Mouse (Mus musculus) myocyte (in vitro differentiated cells): Measurements from ENCODE around the gene Nanos2. TPM values are rescaled to one million over a fixed set of nuclear protein-coding genes. Genes with fewer than 3 reads are reported as not detected.

ENCODE experiments used
- H3K27me3 ChIP-seq: one replicate; pipeline ENCODE4 v1.6.1; 2011; ENCODE audit not compliant: control insufficient read depth, insufficient read depth, insufficient read length
- H3K36me3 ChIP-seq: one replicate; pipeline ENCODE4 v1.6.1; 2011; ENCODE audit not compliant: control insufficient read depth, insufficient read depth
- H3K4me2 ChIP-seq: one replicate; pipeline ENCODE4 v1.6.1; 2011; ENCODE audit warnings: low read depth, control low read depth
- H3K4me3 ChIP-seq: one replicate; pipeline ENCODE4 v1.5.1; 2011; ENCODE audit warnings: mild to moderate bottlenecking, control low read depth, moderate library complexity
- H3K79me2 ChIP-seq: one replicate; pipeline ENCODE4 v1.6.1; 2011; ENCODE audit not compliant: control insufficient read depth, insufficient read depth
- H3ac ChIP-seq: one replicate; pipeline ENCODE4 v1.6.1; 2011; ENCODE audit not compliant: control insufficient read depth, insufficient read length
- CEBPB ChIP-seq: IDR thresholded peaks from 2 replicates; pipeline ENCODE4 v1.6.1; 2011; ENCODE audit warnings: mild to moderate bottlenecking, moderate library complexity; ENCODE audit not compliant: poor library complexity, insufficient read depth, severe bottlenecking
- E2F4 ChIP-seq: IDR thresholded peaks from one replicate; pipeline ENCODE4 v1.6.1; 2011; ENCODE audit warnings: mild to moderate bottlenecking, control low read depth, moderate library complexity; ENCODE audit not compliant: insufficient read depth
- MAX ChIP-seq: IDR thresholded peaks from one replicate; pipeline ENCODE4 v1.6.1; 2011; ENCODE audit warnings: low read depth, mild to moderate bottlenecking, control low read depth
- MYOD1 ChIP-seq, 3 experiments: IDR thresholded peaks; one replicate each; pipeline ENCODE4 v1.6.1; 2011; ENCODE audit warnings: control low read depth in 2 of 3, low read depth in 2 of 3, mild to moderate bottlenecking in 2 of 3, moderate library complexity in 1 of 3; ENCODE audit not compliant: insufficient read length in 2 of 3, control insufficient read depth in 1 of 3
- MYOG ChIP-seq, 3 experiments: IDR thresholded peaks; one replicate each; pipeline ENCODE4 v1.6.1; 2011; ENCODE audit warnings: control low read depth in 2 of 3, low read depth in 2 of 3, mild to moderate bottlenecking in 2 of 3; ENCODE audit not compliant: insufficient read length in 2 of 3, control insufficient read depth in 1 of 3, insufficient read depth in 1 of 3
- POLR2A ChIP-seq: IDR thresholded peaks from one replicate; pipeline ENCODE4 v1.6.1; 2011; ENCODE audit warnings: low read depth, mild to moderate bottlenecking, control low read depth, moderate library complexity; ENCODE audit not compliant: insufficient read length
- POLR2AphosphoS2 ChIP-seq: IDR thresholded peaks from one replicate; pipeline ENCODE4 v1.6.1; 2011; ENCODE audit warnings: low read depth, control low read depth; ENCODE audit not compliant: insufficient read length
- REST ChIP-seq: IDR thresholded peaks from one replicate; pipeline ENCODE4 v1.6.1; 2011; ENCODE audit warnings: mild to moderate bottlenecking, control low read depth, moderate library complexity; ENCODE audit not compliant: insufficient read depth, insufficient read length
- SRF ChIP-seq: IDR thresholded peaks from one replicate; pipeline ENCODE4 v1.6.1; 2011; ENCODE audit warnings: low read depth; ENCODE audit not compliant: control insufficient read depth, insufficient read length
- TCF12 ChIP-seq: IDR thresholded peaks from one replicate; pipeline ENCODE4 v1.6.1; 2011; ENCODE audit warnings: mild to moderate bottlenecking, control low read depth; ENCODE audit not compliant: poor library complexity, insufficient read depth, severe bottlenecking
- TCF3 ChIP-seq: IDR thresholded peaks from one replicate; pipeline ENCODE4 v1.6.1; 2011; ENCODE audit warnings: low read depth, control low read depth; ENCODE audit not compliant: insufficient read length
- USF1 ChIP-seq: IDR thresholded peaks from one replicate; pipeline ENCODE4 v1.6.1; 2011; ENCODE audit warnings: low read depth, mild to moderate bottlenecking, control low read depth, moderate library complexity
- polyA plus RNA-seq: library from polyadenylated mRNA; unstranded; fragments of >200 nt; fragmentation: generic; extraction: Trizol; gene quantifications from one replicate; pipeline ENCODE4 v1.2.1, GENCODE M21; 2012; ENCODE audit warnings: missing spikeins

The Nanos2 gene
- polyA plus RNA-seq, 1 experiment: not detected

DNA sequence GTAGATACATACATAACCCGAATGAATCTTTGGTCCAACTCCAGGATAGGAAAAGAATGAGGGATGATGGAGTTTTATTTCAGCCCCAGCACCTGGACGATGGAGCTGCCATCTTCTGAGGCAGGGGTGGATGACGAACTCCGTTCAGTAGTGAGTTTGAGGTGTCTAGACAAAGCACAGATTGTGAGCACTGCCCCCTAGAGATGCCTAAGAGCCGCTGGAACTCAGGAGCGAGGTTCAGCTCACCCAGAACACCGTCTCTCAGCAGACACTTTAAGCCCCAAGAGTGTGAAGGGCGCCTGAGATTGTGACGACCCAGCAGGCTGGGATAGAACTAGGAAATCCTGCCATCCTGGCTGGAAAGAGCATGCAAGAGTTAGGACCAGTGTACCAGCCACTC lies 11.6 kb downstream of the Nanos2 start:
- no peak overlapping the region for H3K4me2 ChIP-seq
- TF ChIP-seq USF1 (no peak), POLR2AphosphoS2 (no peak), POLR2A (no peak), SRF (no peak), TCF12 (no peak), REST (no peak), MYOG (IDR thresholded peaks at IDR 0.05; ENCODE audit: control insufficient read depth in 1 of 3, insufficient read depth in 1 of 3, insufficient read length in 2 of 3, low read depth in 2 of 3) (no peak), TCF3 (no peak), MAX (no peak), CEBPB (no peak), E2F4 (no peak), MYOD1 (IDR thresholded peaks at IDR 0.05; ENCODE audit: control insufficient read depth in 1 of 3, insufficient read length in 2 of 3, low read depth in 2 of 3) (no peak)
- no peaks in the 10 kb centered on the region for H3K79me2 ChIP-seq

DNA sequence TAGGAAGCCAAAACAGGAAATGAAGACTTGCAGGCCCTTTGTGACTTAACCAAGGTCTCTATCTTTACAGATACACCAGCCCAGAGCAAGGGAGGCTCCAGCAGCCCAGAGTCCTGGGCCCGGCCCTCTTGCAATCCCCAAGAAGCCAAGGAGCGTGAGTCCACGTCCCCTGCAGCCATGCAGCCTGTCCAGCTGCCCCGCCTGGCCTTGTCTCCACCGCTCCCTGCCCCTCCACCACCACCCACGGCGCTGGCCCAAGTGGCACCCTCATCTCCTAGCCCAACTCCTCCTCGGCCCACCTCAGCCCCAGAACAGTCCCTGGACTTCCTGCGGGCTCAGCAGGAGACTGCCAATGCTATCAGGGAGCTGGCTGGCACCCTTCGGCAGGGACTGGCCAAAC lies 13.2 kb downstream of the Nanos2 start:
- TF ChIP-seq CEBPB (no peak), MYOD1 (IDR thresholded peaks at IDR 0.05; ENCODE audit: control insufficient read depth in 1 of 3, insufficient read length in 2 of 3, low read depth in 2 of 3) (no peak), POLR2AphosphoS2 (no peak), REST (no peak), TCF12 (no peak), MAX (no peak), POLR2A (no peak), SRF (no peak), TCF3 (no peak), MYOG (IDR thresholded peaks at IDR 0.05; ENCODE audit: control insufficient read depth in 1 of 3, insufficient read depth in 1 of 3, insufficient read length in 2 of 3, low read depth in 2 of 3) (no peak), E2F4 (no peak), USF1 (no peak)
- no peak overlapping the region for H3K4me2 ChIP-seq
- H3K27me3 ChIP-seq: no peaks in the 10 kb centered on the region
- no peak overlapping the region for H3K4me3 ChIP-seq
- H3K79me2 ChIP-seq: peaks cover 9% of the 10 kb centered on the region
- H3K36me3 ChIP-seq: no peaks in the 10 kb centered on the region
- H3ac ChIP-seq: no peak overlapping the region

More for the DNA sequence above, 11.6 kb downstream of the Nanos2 start:
- H3K4me3 ChIP-seq: no peak overlapping the region
- H3K27me3 ChIP-seq: no peaks in the 10 kb centered on the region
- H3ac ChIP-seq: no peak overlapping the region
- no peaks in the 10 kb centered on the region for H3K36me3 ChIP-seq

DNA sequence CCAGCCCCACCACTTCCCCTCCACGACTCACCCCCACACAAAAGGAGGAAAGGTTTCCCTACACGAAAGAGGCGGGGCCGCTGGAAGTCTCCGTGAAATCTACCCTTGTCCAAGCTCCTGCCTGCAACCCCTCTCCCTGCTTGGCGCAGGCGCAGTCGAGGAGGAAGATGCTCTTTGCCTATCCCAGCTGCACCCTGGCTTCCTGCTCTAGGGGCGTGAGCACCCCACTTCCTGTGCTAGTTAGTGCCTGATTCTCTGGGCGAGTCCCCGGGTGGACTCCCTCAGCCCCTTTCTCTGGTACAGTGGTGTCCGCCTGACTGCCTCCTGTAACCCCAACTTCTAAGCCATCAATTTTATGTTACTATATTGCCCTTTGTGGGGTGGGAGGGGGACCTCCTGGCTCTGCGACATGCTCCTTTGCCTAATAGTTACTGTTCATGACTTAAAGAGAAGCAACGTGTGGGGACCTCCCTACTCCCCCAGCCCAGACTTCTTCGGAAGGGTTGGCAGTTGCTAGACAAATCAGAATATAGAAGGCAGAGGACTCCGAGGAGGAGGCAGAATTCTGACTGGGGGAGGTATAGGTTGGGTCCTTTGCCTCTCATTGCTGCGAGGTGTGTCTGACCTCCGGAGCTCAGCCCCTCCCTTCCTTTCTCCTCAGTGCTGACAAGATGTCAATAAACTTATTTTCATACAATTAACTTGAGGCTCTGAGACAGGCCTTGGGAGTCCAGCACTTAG lies 14.0 kb downstream of the Nanos2 start:
- no peak overlapping the region for H3K4me3 ChIP-seq

GRCm38 (mm10) chr7:19001807-19002085 lies 14.5 kb downstream of the Nanos2 start:
- peak overlapping the region; percentile 37 for H3K4me3 ChIP-seq
- H3K27me3 ChIP-seq: no peaks in the 10 kb centered on the region
- no peak overlapping the region for H3K4me2 ChIP-seq
- H3K36me3 ChIP-seq: no peaks in the 10 kb centered on the region
- H3K79me2 ChIP-seq: peaks cover 17% of the 10 kb centered on the region
- TF ChIP-seq MYOG (IDR thresholded peaks at IDR 0.05; ENCODE audit: control insufficient read depth in 1 of 3, insufficient read depth in 1 of 3, insufficient read length in 2 of 3, low read depth in 2 of 3) (no peak), SRF (no peak), POLR2A (no peak), E2F4 (no peak), USF1 (no peak), CEBPB (no peak), POLR2AphosphoS2 (no peak), TCF3 (no peak), REST (no peak), MYOD1 (IDR thresholded peaks at IDR 0.05; ENCODE audit: control insufficient read depth in 1 of 3, insufficient read length in 2 of 3, low read depth in 2 of 3) (no peak), MAX (no peak), TCF12 (no peak)
- H3ac ChIP-seq: no peak overlapping the region

More for the DNA sequence above, 14.0 kb downstream of the Nanos2 start:
- no peak for TF ChIP-seq MYOG (IDR thresholded peaks at IDR 0.05; ENCODE audit: control insufficient read depth in 1 of 3, insufficient read depth in 1 of 3, insufficient read length in 2 of 3, low read depth in 2 of 3)
- TF ChIP-seq TCF12: no peak
- no peak for TF ChIP-seq TCF3
- no peak for TF ChIP-seq POLR2AphosphoS2
- no peak for TF ChIP-seq SRF
- TF ChIP-seq MYOD1 (IDR thresholded peaks at IDR 0.05; ENCODE audit: control insufficient read depth in 1 of 3, insufficient read length in 2 of 3, low read depth in 2 of 3): no peak
- TF ChIP-seq USF1: no peak
- TF ChIP-seq REST: no peak
- no peak for TF ChIP-seq E2F4
- no peak for TF ChIP-seq MAX
- TF ChIP-seq CEBPB: no peak
- no peak for TF ChIP-seq POLR2A
- no peak overlapping the region for H3ac ChIP-seq
- no peaks in the 10 kb centered on the region for H3K27me3 ChIP-seq
- H3K4me2 ChIP-seq: no peak overlapping the region
- no peaks in the 10 kb centered on the region for H3K36me3 ChIP-seq
- H3K79me2 ChIP-seq: peaks cover 17% of the 10 kb centered on the region
